Comparison of ENCODE assay signal across 18 mouse cellular contexts in genomic region chr6:85966081-85966480, GRCm38 (mm10). TPM values are rescaled to one million over a fixed set of nuclear protein-coding genes. Genes with fewer than 3 reads are reported as not detected.
DNase-seq lines count a peak whose midpoint lies in the region; ATAC-seq and TF ChIP-seq lines count a peak whose summit lies in the region.
"Not testable (repeated sequence)": the region's sequence is repeated elsewhere in the genome, so short reads cannot be mapped to it uniquely, and the experiment has no call there.
"Had no signal": no experiment of that assay in that cellular context is flagged by ENCODE, and none has a peak within 500 bp of the region (broad histone marks: within the 10 kb centered on the region; RNA-seq: fewer than 3 reads in every experiment).

No protein-coding gene starts in this region.

- TF ChIP-seq CTCF in bone marrow, adult 2 months (IDR thresholded peaks at IDR 0.05; ENCODE audit: control insufficient read depth, insufficient read depth, low read length) = not testable (repeated sequence)

- TF ChIP-seq POLR2A in bone marrow, adult 2 months (IDR thresholded peaks at IDR 0.05; ENCODE audit: borderline replicate concordance, control insufficient read depth, low read depth, low read length) = not testable (repeated sequence)

- 46% methylated on average over 6 of the region's 6 CpGs for WGBS in bone marrow, adult 2 months

- DNase-seq in gastrocnemius, postnatal 10 days = peak; percentile 18
- DNase-seq in induced T-regulatory cell, adult 2 months (ENCODE audit: low read depth) = peak; percentile 88
- DNase-seq in lung, postnatal 10 days = peak; percentile 25
- DNase-seq in thymus, adult 18-20 months = peak; percentile 26 to 57

- H3K27ac ChIP-seq in bone marrow, adult 2 months (ENCODE audit: control insufficient read depth, insufficient read depth, low read depth, low read length, poor library complexity) = peak overlapping the region; percentile 71; the same call in 1 of the 2 replicates

- H3K4me3 ChIP-seq in bone marrow, adult 2 months (replicated peaks; ENCODE audit: control insufficient read depth, low read depth, low read length) = not testable (repeated sequence)

- peak; percentile 78 for ATAC-seq in CD4-positive, CD25-positive, alpha-beta regulatory T cell, adult 4 months
- ATAC-seq in neutrophil, adult 5-6 weeks (ENCODE audit: extremely low read depth, insufficient number of reproducible peaks, low FRiP score, poor library complexity, severe bottlenecking) = peak; percentile 53; the same call in 1 of the 2 replicates

- not testable (repeated sequence) for H3K4me1 ChIP-seq in bone marrow, adult 2 months (ENCODE audit: control insufficient read depth, insufficient read depth, low read length)

RNA-seq across cellular contexts. Expression of gene Dusp11, which starts 4.6 kb away (rescaled TPM):
- polyA plus RNA-seq in CD4-positive, CD25-positive, alpha-beta regulatory T cell, adult 4 months (2017; shearing (Covaris generic)) = 100 to 1,000 TPM; 168 to 211 TPM
- 36.6 and 50.6 TPM in 2 replicates for polyA plus RNA-seq in bone marrow, adult 2 months (2011; ENCODE audit: insufficient read depth, insufficient read length, low replicate concordance, missing spikeins)
- 10 to 100 TPM; 49.0 to 63.7 TPM for total RNA-seq in gastrocnemius, postnatal 10 days (2021)
- total RNA-seq in neutrophil, adult 5-6 weeks (2017) = 102 and 134 TPM in 2 replicates

RNA-seq across cellular contexts. Expression of gene Figla, which starts 49.9 kb away (rescaled TPM):
- not detected for polyA plus RNA-seq in CD4-positive, CD25-positive, alpha-beta regulatory T cell, adult 4 months (2017; shearing (Covaris generic))
- not detected in 2 replicates for polyA plus RNA-seq in bone marrow, adult 2 months (2011; ENCODE audit: insufficient read depth, insufficient read length, low replicate concordance, missing spikeins)
- total RNA-seq in gastrocnemius, postnatal 10 days (2021) = not detected
- total RNA-seq in neutrophil, adult 5-6 weeks (2017) = not detected in 2 replicates
- total RNA-seq: layer of hippocampus, postnatal 25 days; left cerebral cortex, postnatal 14 days had no signal
- polyA plus RNA-seq: forebrain, embryonic 12.5 days; gonadal fat pad, adult 2 months; heart, embryonic 14.5 days; hindbrain, embryonic 11.5 days; intestine, embryonic 14.5 days; limb, embryonic 14.5 days; liver, embryonic 15.5 days; midbrain, embryonic 12.5 days; small intestine, adult 2 months had no signal

RNA-seq across cellular contexts. Expression of gene Nat8f1, which starts 50.6 kb away (rescaled TPM):
- 10 to 100 TPM; 10.4 to 15.9 TPM for polyA plus RNA-seq in CD4-positive, CD25-positive, alpha-beta regulatory T cell, adult 4 months (2017; shearing (Covaris generic))
- polyA plus RNA-seq in bone marrow, adult 2 months (2011; ENCODE audit: insufficient read depth, insufficient read length, low replicate concordance, missing spikeins) = 1.3 and 24.1 TPM in 2 replicates
- 1 to 10 TPM; 2.5 TPM for total RNA-seq in gastrocnemius, postnatal 10 days (2021)
- total RNA-seq in neutrophil, adult 5-6 weeks (2017) = 3.7 and 11.6 TPM in 2 replicates

RNA-seq across cellular contexts. Expression of gene Tprkb, which starts 54.4 kb away (rescaled TPM):
- 10 to 100 TPM; 34.7 to 44.8 TPM for polyA plus RNA-seq in CD4-positive, CD25-positive, alpha-beta regulatory T cell, adult 4 months (2017; shearing (Covaris generic))
- 8.9 and 10.1 TPM in 2 replicates for polyA plus RNA-seq in bone marrow, adult 2 months (2011; ENCODE audit: insufficient read depth, insufficient read length, low replicate concordance, missing spikeins)
- 10 to 100 TPM; 22.4 to 23.3 TPM for total RNA-seq in gastrocnemius, postnatal 10 days (2021)
- 13.8 and 19.0 TPM in 2 replicates for total RNA-seq in neutrophil, adult 5-6 weeks (2017)

Comparison
In these comparisons a context has a peak if more than half of its experiments do, and no peak if none do; other contexts are left out.
1. DNase-seq: peak in every context shown above with its lines; median percentile 88 in induced T-regulatory cell, adult 2 months; 42 in thymus, adult 18-20 months; 25 in lung, postnatal 10 days; 18 in gastrocnemius, postnatal 10 days.